Mouse (Mus musculus) stomach, postnatal 0 days (tissue): ENCODE measurements around the gene Ust. TPM values are rescaled to one million over a fixed set of nuclear protein-coding genes. Genes with fewer than 3 reads are reported as not detected.
A peak's percentile ranks its signal among the peaks of the same experiment; 100 is the strongest.

Source experiments
- ATAC-seq: fragments of 200-750 bp; cut with Nextera tagmentation; 2 replicates; pipeline ENCODE4 v1.8.0; 2017; ENCODE audit not compliant: low FRiP score, low TSS enrichment
- DNase-seq: peaks from one replicate; pipeline ENCODE4 v3.0.0-alpha.2; 2016; ENCODE audit warnings: low spot score
- H3K27ac ChIP-seq: fragments of 300-500 bp; sonication (generic); replicated peaks from 2 replicates; pipeline ENCODE4 v1.5.1; 2014; ENCODE audit warnings: mild to moderate bottlenecking, control low read depth
- H3K27me3 ChIP-seq: fragments of 300-500 bp; sonication (generic); 2 replicates; pipeline ENCODE4 v1.6.1; 2014; ENCODE audit warnings: low read length; ENCODE audit not compliant: control insufficient read depth, insufficient read depth
- H3K36me3 ChIP-seq: fragments of 300-500 bp; sonication (generic); 2 replicates; pipeline ENCODE4 v1.6.1; 2014; ENCODE audit warnings: low read length, mixed read lengths; ENCODE audit not compliant: control insufficient read depth, insufficient read depth
- H3K4me1 ChIP-seq: fragments of 300-500 bp; sonication (generic); replicated peaks from 2 replicates; pipeline ENCODE4 v1.6.1; 2014; ENCODE audit warnings: antibody characterized with exemption; ENCODE audit not compliant: control insufficient read depth, insufficient read depth
- H3K4me2 ChIP-seq: fragments of 300-500 bp; sonication (generic); replicated peaks from 2 replicates; pipeline ENCODE4 v1.6.1; 2014; ENCODE audit warnings: low read depth, mild to moderate bottlenecking, control low read depth, moderate library complexity
- H3K4me3 ChIP-seq: fragments of 300-500 bp; sonication (generic); 2 replicates; pipeline ENCODE4 v1.5.1; 2014; ENCODE audit warnings: low read depth, low read length, control low read depth
- H3K9ac ChIP-seq: fragments of 300-500 bp; sonication (generic); 2 replicates; pipeline ENCODE4 v1.6.1; 2014; ENCODE audit warnings: mild to moderate bottlenecking, low read length, control low read depth, mixed read lengths
- H3K9me3 ChIP-seq: fragments of 300-500 bp; sonication (generic); 2 replicates; pipeline ENCODE4 v1.6.1; 2016; ENCODE audit warnings: low read length; ENCODE audit not compliant: control insufficient read depth
- CTCF ChIP-seq: IDR thresholded peaks from 2 replicates; pipeline ENCODE4 v1.5.1; 2016; ENCODE audit warnings: antibody characterized with exemption, low read depth, mild to moderate bottlenecking, moderate library complexity
- EP300 ChIP-seq: optimal IDR thresholded peaks from 2 replicates; pipeline ENCODE3; 2016; ENCODE audit warnings: antibody characterized with exemption
- WGBS: fragments of 180-500 bp; shearing (Covaris S2); extraction: QIAGEN DNeasy Blood & Tissue Kit; methylation state at CpG from one replicate; pipeline ENCODE4 v1.1.7; 2014; 5-methylcytosine and 5-hydroxymethylcytosine counted together
- polyA plus RNA-seq: library from polyadenylated mRNA; unstranded; fragments of >200 nt; fragmentation: Nextera tagmentation; extraction: Ambion mirVana; gene quantifications from 2 replicates; pipeline ENCODE4 v1.2.1, GENCODE M21; 2015

Ust gene
- polyA plus RNA-seq, 1 experiment from 2014 or later, result 2.4 TPM

- no peak for TF ChIP-seq EP300
- TF ChIP-seq CTCF, result no peak
- no peak overlapping the region for H3K27ac ChIP-seq
- H3K4me3 ChIP-seq, result no peak overlapping the region
- DNase-seq (no peak), ATAC-seq (no peak)
- H3K4me2 ChIP-seq, result no peak overlapping the region
- WGBS, result 38% methylated on average over 5 of the region's 5 CpGs
- H3K36me3 ChIP-seq, result no peaks in the 10 kb centered on the region
- no peaks in the 10 kb centered on the region for H3K9me3 ChIP-seq
- H3K27me3 ChIP-seq, result no peaks in the 10 kb centered on the region
- 0 out of 2 replicates have a peak, but pooled peaks cover 2% of the 10 kb centered on the region for H3K4me1 ChIP-seq
- H3K9ac ChIP-seq, result no peak overlapping the region
Observed at GRCm38 (mm10) chr10:8495543-8496141, 23.0 kb downstream of the Ust start.

GRCm38 (mm10) chr10:8491909-8492591, 26.6 kb downstream of the Ust start:
- Histone ChIP-seq H3K9ac (no peak overlapping the region), H3K4me2 (no peak overlapping the region), H3K27me3 (no peaks in the 10 kb centered on the region), H3K27ac (peak overlapping the region; percentile 30; the same call in 1 of the 2 replicates), H3K9me3 (no peaks in the 10 kb centered on the region), H3K4me3 (no peak overlapping the region), H3K36me3 (no peaks in the 10 kb centered on the region), H3K4me1 (0 out of 2 replicates have a peak, but pooled peaks cover 2% of the 10 kb centered on the region)
- WGBS, result 71% methylated on average over 1 of the region's 1 CpGs
- DNase-seq (peak; percentile 52), ATAC-seq (peak; percentile 88)
- no peak for TF ChIP-seq EP300
- TF ChIP-seq CTCF, result no peak

GRCm38 (mm10) chr10:8487388-8487787, 31.2 kb downstream of the Ust start:
- no peak for ATAC-seq
- H3K27ac ChIP-seq, result no peak overlapping the region
- no peak overlapping the region for H3K9ac ChIP-seq
- H3K4me1 ChIP-seq, result no peaks in the 10 kb centered on the region
- no peaks in the 10 kb centered on the region for H3K27me3 ChIP-seq
- H3K4me3 ChIP-seq, result no peak overlapping the region
- WGBS, result 76% methylated on average over 2 of the region's 2 CpGs
- H3K4me2 ChIP-seq, result no peak overlapping the region
- no peak for TF ChIP-seq CTCF
- no peak for TF ChIP-seq EP300
- no peaks in the 10 kb centered on the region for H3K9me3 ChIP-seq
- no peaks in the 10 kb centered on the region for H3K36me3 ChIP-seq
- DNase-seq, result no peak

- no peaks in the 10 kb centered on the region for H3K4me1 ChIP-seq
- WGBS, result 78% methylated on average over 4 of the region's 4 CpGs
- no peak overlapping the region for H3K27ac ChIP-seq
- no peak overlapping the region for H3K9ac ChIP-seq
- no peak for TF ChIP-seq CTCF
- TF ChIP-seq EP300, result no peak
- H3K4me3 ChIP-seq, result no peak overlapping the region
- no peaks in the 10 kb centered on the region for H3K27me3 ChIP-seq
- no peak overlapping the region for H3K4me2 ChIP-seq
- H3K9me3 ChIP-seq, result no peaks in the 10 kb centered on the region
- ATAC-seq (no peak), DNase-seq (no peak)
- no peaks in the 10 kb centered on the region for H3K36me3 ChIP-seq
Observed at GRCm38 (mm10) chr10:8484487-8484886, 34.1 kb downstream of the Ust start.

GRCm38 (mm10) chr10:8482779-8483178, 35.8 kb downstream of the Ust start:
- WGBS, result 84% methylated on average over 4 of the region's 4 CpGs
- Histone ChIP-seq H3K9ac (no peak overlapping the region), H3K4me2 (no peak overlapping the region), H3K27ac (no peak overlapping the region), H3K4me1 (no peaks in the 10 kb centered on the region), H3K4me3 (no peak overlapping the region), H3K9me3 (no peaks in the 10 kb centered on the region), H3K36me3 (no peaks in the 10 kb centered on the region), H3K27me3 (no peaks in the 10 kb centered on the region)
- no peak for TF ChIP-seq EP300
- TF ChIP-seq CTCF, result no peak
- DNase-seq (no peak), ATAC-seq (no peak)

- no peaks in the 10 kb centered on the region for H3K27me3 ChIP-seq
- DNase-seq (no peak), ATAC-seq (no peak)
- no peak overlapping the region for H3K27ac ChIP-seq
- no peaks in the 10 kb centered on the region for H3K9me3 ChIP-seq
- no peak overlapping the region for H3K4me3 ChIP-seq
- H3K36me3 ChIP-seq, result no peaks in the 10 kb centered on the region
- no peaks in the 10 kb centered on the region for H3K4me1 ChIP-seq
- H3K9ac ChIP-seq, result no peak overlapping the region
- TF ChIP-seq EP300, result no peak
- no peak for TF ChIP-seq CTCF
- H3K4me2 ChIP-seq, result no peak overlapping the region
- WGBS, result 100% methylated on average over 2 of the region's 2 CpGs
Observed at GRCm38 (mm10) chr10:8479779-8480178, 38.8 kb downstream of the Ust start.
